Mouse (Mus musculus): Measurements from ENCODE around the gene Npas3.

Npas3 gene

GRCm38 (mm10) chr12:54044606-54045334 is 796.3 kb downstream of the Npas3 start:
- DNase-seq (ENCODE audit: extremely low read depth, insufficient read length, low spot score) = no peak

- no peak for DNase-seq (ENCODE audit: extremely low read depth, insufficient read length, low spot score)
These were observed 796.9 kb downstream of the Npas3 start for GRCm38 (mm10) chr12:54045360-54045759.

- no peak for DNase-seq (ENCODE audit: extremely low read depth, insufficient read length, low spot score)
These were observed 798.3 kb downstream of the Npas3 start for GRCm38 (mm10) chr12:54046824-54047223.

- DNase-seq (ENCODE audit: extremely low read depth, insufficient read length, low spot score) = no peak
These were observed 799.6 kb downstream of the Npas3 start for GRCm38 (mm10) chr12:54048126-54048525.

GRCm38 (mm10) chr12:54049926-54050325 is 801.4 kb downstream of the Npas3 start:
- no peak for DNase-seq (ENCODE audit: extremely low read depth, insufficient read length, low spot score)

GRCm38 (mm10) chr12:54052939-54053338 is 804.5 kb downstream of the Npas3 start:
- no peak for DNase-seq (ENCODE audit: extremely low read depth, insufficient read length, low spot score)

GRCm38 (mm10) chr12:54053598-54053997 is 805.1 kb downstream of the Npas3 start:
- DNase-seq (ENCODE audit: extremely low read depth, insufficient read length, low spot score) = no peak

GRCm38 (mm10) chr12:54060732-54061131 is 812.3 kb downstream of the Npas3 start:
- DNase-seq (ENCODE audit: extremely low read depth, insufficient read length, low spot score) = peak; percentile 41

- no peak for DNase-seq (ENCODE audit: extremely low read depth, insufficient read length, low spot score)
These were observed 812.7 kb downstream of the Npas3 start for GRCm38 (mm10) chr12:54061168-54061567.

GRCm38 (mm10) chr12:54064986-54065385 is 816.5 kb downstream of the Npas3 start:
- DNase-seq (ENCODE audit: extremely low read depth, insufficient read length, low spot score) = no peak

GRCm38 (mm10) chr12:54065607-54066006 is 817.1 kb downstream of the Npas3 start:
- DNase-seq (ENCODE audit: extremely low read depth, insufficient read length, low spot score) = no peak

- DNase-seq (ENCODE audit: extremely low read depth, insufficient read length, low spot score) = no peak
These were observed 818.9 kb downstream of the Npas3 start for GRCm38 (mm10) chr12:54067419-54067818.

- no peak for DNase-seq (ENCODE audit: extremely low read depth, insufficient read length, low spot score)
These were observed 819.6 kb downstream of the Npas3 start for GRCm38 (mm10) chr12:54067886-54068756.

GRCm38 (mm10) chr12:54068757-54069146 is 820.3 kb downstream of the Npas3 start:
- DNase-seq (ENCODE audit: extremely low read depth, insufficient read length, low spot score) = no peak

GRCm38 (mm10) chr12:54074012-54074411 is 825.5 kb downstream of the Npas3 start:
- DNase-seq (ENCODE audit: extremely low read depth, insufficient read length, low spot score) = no peak

- DNase-seq (ENCODE audit: extremely low read depth, insufficient read length, low spot score) = no peak
These were observed 832.5 kb downstream of the Npas3 start for GRCm38 (mm10) chr12:54080996-54081395.

- no peak for DNase-seq (ENCODE audit: extremely low read depth, insufficient read length, low spot score)
These were observed 845.3 kb downstream of the Npas3 start for GRCm38 (mm10) chr12:54093729-54094128.

- no peak for DNase-seq (ENCODE audit: extremely low read depth, insufficient read length, low spot score)
These were observed 848.0 kb downstream of the Npas3 start for GRCm38 (mm10) chr12:54096492-54096891.

GRCm38 (mm10) chr12:54098136-54098535 is 849.7 kb downstream of the Npas3 start:
- no peak for DNase-seq (ENCODE audit: extremely low read depth, insufficient read length, low spot score)

GRCm38 (mm10) chr12:54098785-54099184 is 850.3 kb downstream of the Npas3 start:
- DNase-seq (ENCODE audit: extremely low read depth, insufficient read length, low spot score) = peak; percentile 55

GRCm38 (mm10) chr12:54099458-54099857 is 851.0 kb downstream of the Npas3 start:
- no peak for DNase-seq (ENCODE audit: extremely low read depth, insufficient read length, low spot score)

Measured in 3134 (cell line).